Mouse (Mus musculus): Measurements from ENCODE around the gene Shc4.
A peak's percentile ranks its signal among the peaks of the same experiment; 100 is the strongest.

Shc4 gene

DNA sequence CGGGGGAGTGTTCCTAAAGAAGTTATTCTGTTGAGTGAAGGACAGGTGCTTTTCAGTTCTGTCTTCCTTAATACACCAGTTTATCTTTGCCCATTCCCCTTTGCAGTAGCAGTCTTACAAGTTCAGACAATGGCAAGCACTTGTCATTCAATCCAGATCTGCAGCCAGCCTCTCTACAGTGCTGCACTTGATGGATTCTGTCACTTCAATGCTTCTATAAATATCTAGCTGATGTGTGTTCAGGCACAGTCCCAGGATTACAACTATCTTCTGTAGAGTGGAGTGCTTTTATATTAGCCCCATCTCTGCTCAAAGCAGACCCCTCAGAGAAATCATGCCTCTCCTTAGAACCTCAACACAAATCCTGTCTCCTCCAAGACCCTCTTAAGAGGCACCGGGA lies 93.9 kb downstream of the Shc4 start:
- DNase-seq (ENCODE audit: low spot score), result no peak

DNA sequence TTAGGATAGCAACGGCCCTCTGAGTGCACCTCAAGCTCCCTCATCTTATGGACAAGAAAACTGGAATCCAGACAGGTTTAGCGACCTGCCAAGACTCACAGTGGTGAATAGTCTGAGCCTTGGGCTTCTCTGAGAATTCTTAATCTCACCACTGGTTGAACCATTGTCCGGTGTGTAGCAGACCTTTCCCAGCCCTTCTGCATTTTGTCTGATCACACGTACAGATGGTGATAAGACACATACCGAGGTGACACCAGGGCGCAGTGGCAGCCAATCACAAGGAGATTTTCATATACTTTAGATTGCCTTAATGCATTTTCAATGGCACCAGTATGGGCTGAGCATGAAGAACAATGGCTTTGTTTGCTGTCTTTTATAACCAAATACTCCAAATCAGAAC lies 95.5 kb downstream of the Shc4 start:
- no peak for DNase-seq (ENCODE audit: low spot score)

DNA sequence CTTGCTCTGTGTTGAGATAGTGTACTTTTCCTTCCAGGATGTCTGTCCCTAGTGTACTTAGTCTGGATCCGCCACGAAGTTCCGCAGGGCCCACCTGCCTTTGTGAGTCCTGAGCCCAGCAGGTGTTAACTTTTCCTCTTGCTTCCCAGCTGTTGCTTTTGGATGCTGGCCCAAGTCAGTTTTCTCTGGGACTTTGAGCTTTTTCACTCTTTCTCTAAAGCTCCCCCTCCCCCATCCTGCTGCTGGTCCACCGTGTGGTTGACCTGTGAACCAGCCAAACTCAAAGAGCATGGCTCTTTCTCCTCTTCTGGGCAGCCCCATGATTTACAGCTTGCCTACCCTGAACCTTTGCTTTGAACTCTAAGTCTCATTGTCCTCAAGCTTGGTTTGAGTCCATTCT lies 97.4 kb downstream of the Shc4 start:
- DNase-seq (ENCODE audit: low spot score), result no peak

DNA sequence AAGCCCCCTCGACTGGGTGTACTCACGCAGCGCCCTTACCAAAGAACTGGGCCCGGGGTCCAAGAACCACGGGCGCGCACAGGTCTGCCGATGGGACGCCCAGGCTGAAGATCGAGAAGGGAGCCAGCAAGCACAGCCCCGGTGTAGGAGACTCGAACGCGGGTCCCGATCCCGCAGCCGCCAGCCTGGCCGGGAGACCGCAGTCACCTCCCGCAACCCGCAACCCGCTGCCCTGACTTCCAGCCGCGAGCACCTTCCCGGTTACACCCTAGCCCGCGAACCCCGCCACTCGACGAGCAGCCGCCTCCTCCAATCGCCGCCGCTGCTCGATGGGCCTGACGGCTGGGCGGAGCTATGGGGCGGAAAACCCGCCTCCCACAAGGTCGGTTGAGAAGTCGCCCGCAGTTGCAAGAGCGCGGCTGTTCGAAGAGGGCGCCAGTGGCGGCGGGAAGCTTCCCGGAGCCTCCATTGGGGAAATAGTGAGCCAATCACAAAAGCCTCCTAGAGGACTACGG lies 99.1 kb downstream of the Shc4 start, which contains the start of gene Cep152:
Gene Cep152 (minus strand): TSS at position 277 of the 515 bp plus-strand sequence.
- DNase-seq (ENCODE audit: low spot score), result peak; percentile 92

DNA sequence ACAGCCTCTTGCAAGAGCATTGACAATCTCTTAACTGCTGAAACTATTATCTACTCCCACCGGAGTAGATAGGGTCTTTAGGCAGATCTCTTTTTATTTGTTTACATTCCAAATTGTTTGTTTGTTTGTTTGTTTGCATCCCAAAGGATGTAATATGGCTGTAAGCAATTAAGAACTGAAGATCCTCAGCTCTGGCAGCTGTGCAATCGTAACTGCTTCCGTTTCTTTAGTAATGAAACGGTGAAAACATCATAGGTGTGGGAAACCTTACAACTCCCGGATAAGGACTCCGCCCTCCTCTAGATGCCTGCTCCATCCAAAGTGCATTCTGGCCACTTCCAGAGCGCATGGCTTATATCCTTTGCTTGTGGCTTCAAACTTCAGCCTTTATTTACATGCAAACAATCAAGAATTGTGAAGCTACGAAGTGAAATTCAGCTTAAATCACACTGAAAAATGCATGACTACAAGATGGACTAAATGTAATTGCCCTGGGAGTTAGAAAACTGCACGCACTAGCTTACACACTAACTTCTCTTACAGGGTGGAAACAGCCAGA lies 99.7 kb downstream of the Shc4 start:
- DNase-seq (ENCODE audit: low spot score), result no peak

DNA sequence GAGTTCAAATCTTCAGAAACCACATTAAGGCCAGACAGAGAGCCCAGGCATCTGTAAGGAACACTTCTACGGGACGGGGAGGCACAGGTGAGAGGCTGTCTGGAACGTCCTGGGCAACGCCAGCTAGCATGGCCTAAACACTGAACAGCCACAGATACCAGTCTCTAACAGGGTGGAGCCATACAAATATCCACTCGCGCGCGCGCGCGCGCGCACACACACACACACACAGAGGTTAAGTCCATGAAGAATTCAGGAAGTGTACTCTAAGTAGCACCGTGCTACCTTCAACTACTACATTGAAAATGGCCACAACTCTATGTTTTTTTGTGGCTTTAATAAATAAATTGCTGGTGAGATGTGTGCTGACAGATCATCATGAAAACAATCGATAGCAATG lies 100.7 kb downstream of the Shc4 start:
- DNase-seq (ENCODE audit: low spot score), result no peak

DNA sequence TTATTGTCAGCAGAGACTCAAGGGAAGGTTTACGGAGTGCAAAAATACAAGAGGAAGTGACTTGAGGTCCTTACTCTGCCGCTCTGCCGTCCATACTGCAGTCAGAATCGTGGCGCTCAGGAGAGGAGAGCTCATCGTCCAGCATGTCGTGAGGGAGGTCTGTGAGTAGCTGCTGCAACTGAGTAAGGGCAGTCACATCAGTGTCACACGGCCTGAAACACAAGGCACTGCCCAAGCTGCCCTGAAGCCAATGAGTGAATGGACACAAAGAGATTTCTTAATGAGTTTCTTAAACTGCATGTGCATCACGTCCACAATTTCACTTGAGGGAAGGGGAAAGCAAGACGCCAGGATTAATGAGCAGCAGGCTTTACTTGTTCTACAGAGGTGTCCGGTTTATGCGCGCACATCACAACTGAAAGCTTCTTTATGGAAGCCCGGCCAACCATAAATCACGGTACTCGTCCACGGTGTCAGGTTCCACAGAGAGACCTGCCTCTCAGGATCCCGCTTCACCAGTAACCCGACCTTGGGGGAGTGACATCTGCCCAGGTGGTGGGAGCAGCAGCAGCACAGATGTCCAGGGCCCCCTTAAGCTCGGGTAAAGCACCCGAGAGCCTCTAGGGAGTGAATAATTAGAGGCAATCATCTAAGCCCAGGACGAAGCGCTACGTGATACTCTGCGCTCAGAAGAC lies 103.6 kb downstream of the Shc4 start:
- DNase-seq (ENCODE audit: low spot score), result no peak

DNA sequence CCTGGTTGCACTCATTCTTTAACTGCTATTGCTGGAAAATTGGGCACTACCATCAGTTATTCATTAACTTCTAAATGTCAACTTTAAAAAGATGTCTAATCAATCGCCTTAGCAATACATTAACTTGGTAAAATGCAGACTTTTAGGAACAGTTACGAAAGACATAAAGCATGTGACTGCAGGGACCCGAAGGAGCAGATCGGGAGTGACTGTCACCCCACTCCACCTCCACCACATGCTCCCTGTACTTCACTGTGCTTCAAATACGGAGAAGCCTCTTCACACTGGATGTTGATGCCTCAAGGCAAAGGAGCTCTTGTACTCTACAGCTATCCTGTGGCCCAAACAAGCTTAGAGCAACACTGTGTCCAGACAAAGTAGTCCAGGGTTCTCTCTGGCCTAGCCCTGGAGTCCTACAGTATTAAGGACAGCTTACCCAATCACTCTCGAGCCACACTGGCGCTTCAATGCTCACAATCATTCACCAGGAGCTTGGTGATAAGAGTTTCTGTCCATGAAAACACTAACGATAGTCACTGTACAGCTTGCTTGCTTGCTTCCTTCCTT lies 108.0 kb downstream of the Shc4 start:
- DNase-seq (ENCODE audit: low spot score), result no peak

DNA sequence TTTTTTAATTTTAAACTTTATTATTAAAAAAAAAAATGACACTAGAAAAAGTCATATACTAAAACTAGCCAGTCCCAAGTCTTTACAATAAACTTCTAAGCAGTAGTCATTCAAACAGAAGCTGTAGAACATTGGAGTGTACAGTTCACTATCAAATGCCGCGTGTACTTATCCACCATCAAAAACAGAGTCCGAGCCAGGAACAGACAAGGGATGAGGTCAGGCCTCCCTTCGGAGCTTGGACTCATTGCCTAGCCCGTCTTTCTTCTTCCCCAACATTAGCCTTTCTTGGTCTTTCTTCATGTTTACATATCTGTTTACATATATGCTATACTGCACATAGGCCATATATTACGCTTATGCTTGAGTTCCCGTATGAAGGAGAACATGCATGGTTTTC lies 108.5 kb downstream of the Shc4 start:
- DNase-seq (ENCODE audit: low spot score), result no peak

DNA sequence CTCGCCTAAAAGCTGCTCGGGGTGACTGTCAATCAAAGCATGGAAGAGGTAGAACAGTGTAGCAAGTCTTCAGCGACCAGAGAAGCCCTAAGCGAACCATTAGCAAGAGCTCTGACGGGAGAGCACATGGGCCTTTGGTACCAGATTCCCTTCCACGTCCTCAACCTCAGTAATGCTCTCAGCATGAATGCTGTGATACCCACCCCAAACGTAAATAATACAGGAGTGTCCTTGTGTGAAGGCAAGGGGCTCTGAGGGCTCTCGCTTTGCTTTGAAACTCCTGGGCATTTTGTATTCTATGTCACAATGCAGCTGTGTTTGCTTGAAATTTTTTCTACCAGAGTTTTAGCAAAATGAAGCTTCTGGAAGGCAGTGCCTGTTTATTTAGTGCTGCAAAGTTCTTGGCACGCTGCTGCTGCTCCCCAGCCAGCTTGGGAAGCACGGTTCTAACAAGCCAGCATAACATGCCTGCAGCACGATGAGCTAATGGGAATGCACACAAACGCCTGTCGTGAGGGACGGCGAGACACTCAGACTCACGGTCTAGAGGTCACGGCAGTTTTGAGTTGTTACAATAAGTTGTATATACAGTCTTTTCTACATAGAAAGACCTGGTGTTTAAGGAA lies 117.6 kb downstream of the Shc4 start:
- DNase-seq (ENCODE audit: low spot score), result no peak

DNA sequence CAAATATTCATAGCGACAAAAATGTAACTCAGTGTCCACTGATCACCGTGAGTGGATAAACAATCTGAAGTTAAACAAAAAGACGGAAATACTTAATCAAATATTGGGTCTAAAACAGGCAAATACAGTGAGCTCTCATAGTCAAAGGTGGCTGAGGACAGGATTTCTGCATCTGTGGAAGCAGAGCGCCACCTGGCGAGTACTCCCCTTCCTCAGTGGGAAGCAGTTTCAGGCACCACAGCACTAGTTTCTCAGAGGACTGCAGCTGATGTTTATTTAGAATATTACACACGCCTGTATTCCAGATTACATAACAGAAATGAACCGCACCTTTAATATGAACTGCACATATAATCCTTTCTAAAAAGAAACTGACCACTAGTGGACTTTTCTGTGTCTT lies 119.3 kb downstream of the Shc4 start:
- DNase-seq (ENCODE audit: low spot score), result peak; percentile 34

DNA sequence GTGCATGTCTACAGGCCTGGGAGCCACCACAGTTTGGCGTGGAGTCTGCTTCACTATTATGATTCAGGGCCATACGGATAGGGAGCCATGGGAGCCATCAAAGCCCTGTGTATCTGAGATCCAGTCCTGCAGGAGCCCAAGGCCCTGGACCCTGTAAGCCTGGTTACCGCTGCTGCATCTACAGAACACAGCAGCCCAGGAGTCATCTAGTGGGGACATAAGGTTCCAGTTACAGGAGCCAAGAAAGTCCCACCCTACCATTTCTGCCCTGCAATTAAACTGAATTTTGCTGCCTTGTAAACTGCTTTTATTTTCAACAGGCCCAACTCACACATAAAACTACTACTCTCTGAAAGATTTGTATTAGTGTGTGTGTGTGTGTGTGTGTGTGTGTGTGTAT lies 121.0 kb downstream of the Shc4 start:
- no peak for DNase-seq (ENCODE audit: low spot score)

DNA sequence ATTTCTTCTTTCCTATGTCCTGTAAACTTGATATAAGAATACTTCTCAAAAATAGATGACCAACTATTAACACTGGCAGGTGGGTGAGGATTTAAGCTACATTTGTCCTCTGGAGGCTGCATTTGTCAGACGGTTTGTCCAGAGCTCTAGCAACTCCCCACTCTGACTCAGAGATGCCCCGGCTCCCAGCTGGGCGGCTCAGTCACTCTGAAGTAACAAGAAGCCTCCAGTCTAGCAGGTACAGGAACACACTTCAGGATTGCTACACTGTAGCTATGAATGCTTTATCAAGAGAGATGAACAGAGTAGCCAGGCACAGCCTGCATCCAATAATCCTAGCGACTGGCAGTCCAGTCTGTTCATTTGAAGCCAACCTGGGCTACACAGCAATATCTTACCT lies 125.0 kb downstream of the Shc4 start:
- DNase-seq (ENCODE audit: low spot score), result no peak

DNA sequence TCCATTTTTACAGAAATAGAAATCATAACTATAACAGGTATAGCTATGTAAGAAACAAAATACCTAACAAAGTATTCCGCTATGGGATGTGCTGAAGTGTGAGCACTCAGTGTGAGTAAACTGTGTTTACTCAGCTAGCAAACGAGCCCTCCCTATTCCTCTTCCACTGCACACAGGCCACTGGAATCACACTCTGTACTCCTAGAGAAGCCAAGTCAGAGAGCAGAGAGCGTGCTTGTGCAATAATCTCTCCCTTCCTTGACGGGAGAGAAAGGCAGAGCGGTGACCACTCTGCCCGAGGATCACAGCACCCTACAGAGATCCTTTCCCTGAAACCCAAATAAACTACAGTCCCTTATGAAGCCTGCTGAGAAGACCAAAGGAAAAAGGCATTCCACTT lies 125.7 kb downstream of the Shc4 start:
- no peak for DNase-seq (ENCODE audit: low spot score)

DNA sequence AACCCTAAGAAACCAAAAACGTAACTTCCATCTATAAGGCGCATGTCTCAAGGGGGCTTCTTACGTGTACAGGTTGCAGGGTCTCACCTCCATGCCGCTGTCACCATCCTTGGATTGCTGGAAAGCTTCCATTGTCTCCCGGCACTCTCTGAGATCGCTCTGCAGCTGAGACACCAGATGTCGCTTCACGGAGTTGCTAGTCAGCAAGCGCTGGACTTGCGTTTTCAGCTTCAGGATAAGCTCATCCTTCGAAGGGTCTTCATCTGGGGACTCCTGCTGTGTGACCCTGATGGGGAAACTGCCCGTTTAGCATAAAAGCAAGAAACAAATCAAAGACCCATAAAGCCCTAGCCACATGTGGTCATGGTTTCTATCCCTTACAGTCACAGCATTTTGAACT lies 129.2 kb downstream of the Shc4 start:
- no peak for DNase-seq (ENCODE audit: low spot score)

DNA sequence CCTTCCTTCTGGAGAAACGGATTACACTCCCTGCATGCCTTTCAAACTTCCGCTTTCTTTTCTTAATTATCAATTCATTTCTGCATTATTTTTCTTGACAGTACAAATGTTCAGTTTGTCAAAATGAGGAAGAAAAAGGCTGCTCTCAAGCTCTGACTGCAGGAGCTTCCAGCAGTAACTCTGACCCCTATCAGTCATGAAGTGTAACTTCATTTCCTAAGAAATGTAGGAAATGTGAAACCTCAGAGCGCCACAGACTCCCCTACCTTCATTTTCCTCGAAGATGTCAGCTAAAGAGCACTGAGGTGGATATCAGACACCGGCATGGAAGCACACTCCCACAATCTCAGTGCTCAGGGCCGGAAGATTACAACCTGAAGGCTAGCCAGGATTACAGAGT lies 129.9 kb downstream of the Shc4 start:
- DNase-seq (ENCODE audit: low spot score), result no peak

DNA sequence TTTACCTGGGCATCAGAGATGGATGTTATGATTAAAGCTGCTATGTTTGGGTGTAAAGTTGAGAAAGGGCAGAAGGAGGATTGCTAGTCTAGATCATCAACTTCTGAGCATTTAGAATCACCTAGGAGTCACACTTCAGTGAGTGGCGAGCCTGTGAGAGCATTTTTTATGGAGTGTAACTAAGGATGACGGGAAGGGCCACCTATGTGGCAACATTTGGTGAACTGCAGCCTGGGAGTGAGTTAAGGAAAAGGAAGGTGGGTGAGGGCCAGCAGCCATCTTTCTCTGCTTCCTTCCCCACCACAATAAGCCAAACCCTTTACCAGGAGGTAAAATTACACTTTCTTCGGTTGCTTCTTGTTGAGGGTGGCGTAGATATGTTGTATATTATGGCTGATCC lies 132.1 kb downstream of the Shc4 start:
- no peak for DNase-seq (ENCODE audit: low spot score)

DNA sequence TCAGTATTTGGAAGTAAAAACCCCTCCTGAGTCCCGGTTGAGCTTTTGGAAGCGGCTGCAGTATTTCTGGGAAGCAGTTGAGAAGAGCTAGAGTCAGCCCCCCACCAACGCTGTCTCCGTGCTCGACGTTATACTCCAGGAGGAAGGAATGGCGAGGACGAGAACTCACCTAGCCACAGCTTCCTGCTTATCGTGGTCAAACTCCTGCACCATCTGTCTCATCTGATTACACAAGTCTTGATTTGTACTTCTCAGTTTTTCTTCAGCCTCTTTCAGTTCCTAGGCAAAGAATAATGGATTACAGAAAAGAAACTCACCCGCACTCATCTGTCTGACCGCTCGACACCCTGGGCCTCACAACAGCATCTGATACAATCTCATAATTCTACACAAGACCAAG lies 134.7 kb downstream of the Shc4 start:
- DNase-seq (ENCODE audit: low spot score), result no peak

DNA sequence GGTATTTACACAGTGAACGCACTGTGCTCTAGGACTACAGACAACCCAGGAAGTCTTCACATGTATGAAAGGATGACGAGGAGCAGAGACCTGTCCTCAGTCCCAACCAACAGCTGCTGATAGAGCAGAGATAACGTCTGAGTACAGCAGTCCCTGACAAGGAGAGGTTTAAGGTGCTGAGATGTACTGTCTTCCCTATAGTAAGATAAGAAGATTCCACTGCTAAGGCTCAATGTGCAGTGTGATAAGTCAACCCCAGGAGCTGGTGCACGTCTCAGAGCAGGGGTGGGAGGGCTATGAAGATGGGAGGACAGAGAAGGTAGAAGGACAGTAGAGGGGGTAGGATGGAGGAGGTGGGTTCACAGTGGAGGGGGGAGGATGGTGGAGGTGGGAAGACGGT lies 142.9 kb downstream of the Shc4 start:
- DNase-seq (ENCODE audit: low spot score), result no peak

DNA sequence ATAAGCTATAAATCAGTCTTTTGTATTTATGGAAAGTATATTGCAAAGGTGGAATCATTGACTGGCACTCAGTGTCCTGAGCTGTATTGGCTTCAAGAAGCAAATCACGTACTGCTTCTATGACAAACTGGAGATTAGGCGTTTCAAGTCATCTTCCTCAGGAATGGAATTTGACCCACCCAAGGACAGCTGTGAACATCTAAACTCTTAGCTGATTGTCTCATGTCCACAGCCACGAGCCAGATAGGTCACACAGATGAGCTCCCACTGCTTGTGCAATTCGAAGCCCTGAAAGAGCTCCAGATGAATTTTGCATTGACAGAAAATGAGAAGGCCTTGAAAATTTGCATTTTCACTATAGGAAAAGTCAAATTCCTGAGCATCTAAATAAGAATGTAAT lies 146.3 kb downstream of the Shc4 start:
- DNase-seq (ENCODE audit: low spot score), result no peak
